Mouse (Mus musculus) testis, adult 2 months (tissue): ENCODE results near the gene Homer2.

Source experiments
- CTCF ChIP-seq: fragments of 200-500 bp; IDR thresholded peaks from 2 replicates; pipeline ENCODE4 v1.5.1; 2012; ENCODE audit warnings: low read depth, mild to moderate bottlenecking, inconsistent platforms, low read length, moderate library complexity; ENCODE audit not compliant: control insufficient read depth, insufficient read depth, insufficient replicate concordance
- POLR2A ChIP-seq: fragments of 200-500 bp; IDR thresholded peaks from 2 replicates; pipeline ENCODE4 v1.6.1; 2012; ENCODE audit warnings: low read depth, mild to moderate bottlenecking, inconsistent platforms, low read length, moderate library complexity; ENCODE audit not compliant: control insufficient read depth

DNA sequence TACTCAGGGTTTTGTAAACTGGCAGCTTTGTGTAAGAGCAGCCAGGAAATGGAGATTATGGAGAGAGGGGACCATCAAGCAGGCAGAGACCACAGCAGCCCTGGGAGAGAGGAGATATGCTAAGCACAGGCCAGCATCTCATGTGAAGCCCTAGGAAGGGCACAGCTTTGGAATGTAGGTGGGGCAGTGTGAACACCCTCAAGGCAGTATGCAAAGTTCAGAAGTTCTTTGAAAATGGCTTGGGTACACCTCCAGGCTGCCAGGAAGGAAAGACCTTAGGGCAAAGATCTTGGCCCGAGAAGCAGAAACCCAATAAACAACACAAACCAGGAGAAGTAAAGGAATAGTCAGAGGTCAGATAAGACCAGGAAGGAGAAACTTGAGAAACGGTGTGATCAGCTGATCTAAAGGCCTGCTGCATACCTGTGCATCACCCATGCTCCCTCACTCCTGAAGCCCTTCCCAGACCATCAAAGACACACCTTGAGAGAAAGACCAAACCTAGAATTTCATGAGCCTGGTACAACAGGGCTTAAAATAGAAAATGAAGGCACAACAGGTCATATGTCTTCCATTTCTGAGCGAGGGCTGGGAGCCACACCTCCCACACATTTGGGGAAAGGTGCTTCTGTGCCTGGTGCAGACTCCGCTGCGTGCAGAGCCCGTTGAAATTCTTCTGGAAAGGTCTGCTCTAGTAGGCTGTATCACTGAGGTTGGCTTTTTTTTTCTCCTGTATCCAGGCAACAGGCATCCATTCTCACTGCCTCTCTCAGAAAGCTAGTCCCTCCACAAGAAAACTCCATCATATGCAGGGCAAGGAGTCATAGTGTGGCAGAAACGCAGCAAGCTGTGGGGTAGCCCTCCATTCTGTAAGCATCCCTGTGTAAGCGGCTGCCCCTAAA is 107.7 kb downstream of the Homer2 start:
- TF ChIP-seq CTCF = no peak
- no peak for TF ChIP-seq POLR2A
